17 mouse cellular contexts compared by ENCODE assay signal in genomic region chr10:122581096-122581495, GRCm38 (mm10).
DNase-seq lines count a peak whose midpoint lies in the region; ATAC-seq and TF ChIP-seq lines count a peak whose summit lies in the region.
"Had no signal": no experiment of that assay in that cellular context is flagged by ENCODE, and none has a peak within 500 bp of the region (broad histone marks: within the 10 kb centered on the region; RNA-seq: fewer than 3 reads in every experiment).

No protein-coding gene starts in this region.

- TF ChIP-seq CTCF in lung, postnatal 0 days (IDR thresholded peaks at IDR 0.05) = peak; percentile 33
- peak; percentile 54 for TF ChIP-seq CTCF in Patski (IDR thresholded peaks at IDR 0.05)
- peak; percentile 34; the same call in 1 of the 2 replicates for TF ChIP-seq CTCF in small intestine, adult 2 months (IDR thresholded peaks at IDR 0.05; ENCODE audit: extremely low read depth, insufficient read length, insufficient replicate concordance, low read depth, low read length)

- 84% methylated on average over 7 of the region's 7 CpGs for WGBS in lung, postnatal 0 days
- WGBS in small intestine, adult 2 months = 88% methylated on average over 7 of the region's 7 CpGs

- H3K4me3 ChIP-seq in lung, postnatal 0 days (ENCODE audit: low read depth, low read length) = no peak overlapping the region
- no peak overlapping the region for H3K4me3 ChIP-seq in small intestine, adult 2 months (ENCODE audit: low read depth, low read length)
- H3K4me3 ChIP-seq: liver, embryonic 13.5 days; myocyte had no signal

- H3K36me3 ChIP-seq in lung, postnatal 0 days (ENCODE audit: insufficient read depth, low read length) = no peaks in the 10 kb centered on the region
- H3K36me3 ChIP-seq in small intestine, adult 2 months (ENCODE audit: control insufficient read depth, insufficient read depth, low read length) = no peaks in the 10 kb centered on the region
- H3K36me3 ChIP-seq: liver, embryonic 13.5 days had no signal

- TF ChIP-seq POLR2A in small intestine, adult 2 months (IDR thresholded peaks at IDR 0.05; ENCODE audit: low read depth, low read length) = no peak

- no peak overlapping the region for H3K27ac ChIP-seq in lung, postnatal 0 days (ENCODE audit: low read length)
- H3K27ac ChIP-seq in small intestine, adult 2 months (ENCODE audit: insufficient read depth, low read depth, low read length) = no peak overlapping the region
- H3K27ac ChIP-seq: liver, embryonic 13.5 days had no signal

- no peaks in the 10 kb centered on the region for H3K27me3 ChIP-seq in lung, postnatal 0 days (replicated peaks; ENCODE audit: insufficient read depth, low read length)
- H3K27me3 ChIP-seq in Patski = no peaks in the 10 kb centered on the region
- no peaks in the 10 kb centered on the region for H3K27me3 ChIP-seq in small intestine, adult 2 months (ENCODE audit: control insufficient read depth, insufficient read depth, low read length)
- H3K27me3 ChIP-seq: liver, embryonic 13.5 days had no signal

- CTCF ChIA-PET in Patski (lab: Charles Lee) = no interaction called here

- no peak overlapping the region for H3K4me2 ChIP-seq in lung, postnatal 0 days (replicated peaks; ENCODE audit: low read depth, low read length)
- H3K4me2 ChIP-seq: liver, embryonic 13.5 days had no signal

- ATAC-seq in lung, postnatal 0 days = no peak
- ATAC-seq in Patski = no peak

- in situ Hi-C loops in Patski (cut with MboI; ENCODE audit: low pct_unique_long_range_greater_than_20kb) = no loop called here

- no peaks in the 10 kb centered on the region for H3K4me1 ChIP-seq in lung, postnatal 0 days (ENCODE audit: insufficient read depth, low read depth, low read length)
- no peaks in the 10 kb centered on the region for H3K4me1 ChIP-seq in small intestine, adult 2 months (ENCODE audit: control insufficient read depth, insufficient read depth, insufficient read length, low read length)
- H3K4me1 ChIP-seq: liver, embryonic 13.5 days had no signal

- no peak overlapping the region for H3K9ac ChIP-seq in lung, postnatal 0 days (replicated peaks; ENCODE audit: low read depth)
- H3K9ac ChIP-seq: liver, embryonic 13.5 days had no signal

- TF ChIP-seq EP300 in lung, postnatal 0 days (IDR thresholded peaks at IDR 0.05) = no peak

- H3K9me3 ChIP-seq in lung, postnatal 0 days (ENCODE audit: low read length) = no peaks in the 10 kb centered on the region

- POLR2A ChIA-PET in Patski (lab: Charles Lee) = interaction anchor here (0.6 kb wide), 1 partner anchor 616 kb away, joined by 3 read pairs; no protein-coding TSS in a partner anchor

- DNase-seq in heart, adult 11 months = peak; percentile 35
- no peak for DNase-seq in heart, adult 9 months (ENCODE audit: low spot score in 2 of 2)
- DNase-seq in lung, postnatal 0 days (ENCODE audit: low spot score) = no peak
- DNase-seq in lung, postnatal 25 days (ENCODE audit: low spot score) = no peak
- no peak for DNase-seq in Patski (ENCODE audit: low read depth, low spot score)
- DNase-seq in layer of hippocampus, adult 18-20 months (ENCODE audit: low spot score in 2 of 2) = no peak
- no peak for DNase-seq in frontal cortex, adult 2 months (ENCODE audit: extremely low spot score in 1 of 2, low spot score in 1 of 2)
- DNase-seq: adrenal gland, postnatal 36 days; cerebellum, adult 8-10 months; embryo, embryonic 11 days; heart, adult 18-20 months; heart, postnatal 36 days; kidney, postnatal 4 days; liver, embryonic 13.5 days; right cerebral cortex, postnatal 14 days had no signal
